Mouse (Mus musculus): ENCODE measurements around the gene Rasgrp1.

Gene Rasgrp1

GRCm38 (mm10) chr2:117335552-117336188 is 7.1 kb downstream of the Rasgrp1 start:
- DNase-seq (ENCODE audit: low spot score): no peak

DNA sequence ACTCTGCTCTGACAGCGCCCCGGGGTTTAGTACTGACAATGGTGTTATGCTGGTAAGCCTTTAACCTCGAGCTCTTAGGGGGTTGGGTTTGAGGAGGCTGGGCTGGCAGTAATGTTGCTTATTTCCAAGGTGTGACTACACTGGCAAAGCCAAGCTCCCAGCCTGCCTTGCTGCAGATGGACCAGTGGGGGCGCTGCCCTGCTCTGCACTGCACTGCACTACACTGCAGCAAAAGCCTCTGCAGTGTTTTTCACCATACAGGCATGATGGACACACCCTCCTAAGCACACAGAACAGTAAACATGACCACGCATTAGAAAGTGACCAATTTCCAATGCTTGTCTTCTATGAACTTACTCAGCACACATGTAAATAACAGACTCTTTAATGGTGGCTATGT is 11.2 kb downstream of the Rasgrp1 start:
- DNase-seq (ENCODE audit: low spot score): no peak

GRCm38 (mm10) chr2:117328521-117329285 is 14.1 kb downstream of the Rasgrp1 start:
- DNase-seq (ENCODE audit: low spot score): no peak

DNA sequence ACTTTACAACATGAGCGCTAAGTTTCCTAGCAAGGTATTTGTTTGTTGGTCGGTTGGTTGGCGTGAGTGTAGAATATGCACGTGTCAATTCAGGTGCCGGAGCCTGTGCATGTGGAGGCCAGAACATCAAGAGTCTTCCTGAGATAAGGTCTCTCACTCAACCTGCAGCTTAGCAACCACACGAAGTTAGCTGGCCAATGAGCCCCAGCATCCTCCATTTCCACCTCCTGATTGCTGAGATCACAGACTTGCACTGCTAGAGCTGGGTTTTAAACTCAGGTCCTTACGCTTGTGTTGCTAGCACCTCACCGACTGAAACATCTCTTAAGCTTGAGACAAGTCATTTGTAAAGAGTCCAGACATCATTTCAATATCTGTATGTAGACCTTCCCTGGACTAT is 20.4 kb downstream of the Rasgrp1 start:
- DNase-seq (ENCODE audit: low spot score): no peak

DNA sequence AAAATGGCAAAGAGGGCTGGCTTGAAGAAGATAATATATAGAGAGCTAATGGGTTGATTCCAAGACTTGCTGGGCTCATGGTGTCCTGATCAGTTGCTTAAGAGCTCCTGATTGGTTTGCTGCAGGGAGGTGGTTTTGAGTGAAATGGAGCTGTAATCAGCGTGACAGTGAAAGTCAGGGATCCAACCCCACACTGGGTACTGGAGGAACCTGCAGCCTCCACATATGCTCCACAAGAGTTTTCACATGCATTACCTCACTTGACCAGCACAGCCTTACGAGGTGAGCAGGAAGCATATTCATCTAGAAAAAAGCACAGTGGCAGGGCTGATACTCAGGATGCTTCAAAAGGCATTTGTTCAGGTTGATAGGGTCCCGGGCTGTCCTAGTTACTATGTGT is 21.6 kb downstream of the Rasgrp1 start:
- no peak for DNase-seq (ENCODE audit: low spot score)

GRCm38 (mm10) chr2:117318991-117319390 is 23.8 kb downstream of the Rasgrp1 start:
- DNase-seq (ENCODE audit: low spot score): no peak

GRCm38 (mm10) chr2:117313586-117314235 is 29.1 kb downstream of the Rasgrp1 start:
- no peak for DNase-seq (ENCODE audit: low spot score)

DNA sequence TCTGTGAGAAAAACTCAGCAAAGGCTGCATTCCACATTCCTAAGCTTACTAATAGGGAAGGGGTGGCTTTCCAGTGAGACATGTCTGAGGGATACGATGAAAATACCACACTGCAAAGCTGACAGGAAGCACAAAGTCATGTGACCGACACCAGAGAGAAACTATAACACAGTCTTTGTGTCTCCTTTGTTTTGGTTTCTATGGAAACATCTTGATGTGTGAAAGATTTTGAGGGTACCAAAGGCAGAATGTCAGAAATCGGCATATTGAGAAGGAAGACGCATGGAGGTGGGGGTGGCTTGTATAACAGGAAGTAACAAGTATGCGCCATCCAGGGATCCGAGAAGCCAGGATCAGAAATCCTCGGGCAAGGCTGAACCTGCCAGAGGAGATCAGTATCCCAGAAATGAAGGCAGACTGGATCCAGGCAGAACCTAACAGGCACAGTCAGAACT is 30.3 kb downstream of the Rasgrp1 start:
- DNase-seq (ENCODE audit: low spot score): peak; percentile 18

GRCm38 (mm10) chr2:117312030-117312429 is 30.8 kb downstream of the Rasgrp1 start:
- DNase-seq (ENCODE audit: low spot score): no peak

DNA sequence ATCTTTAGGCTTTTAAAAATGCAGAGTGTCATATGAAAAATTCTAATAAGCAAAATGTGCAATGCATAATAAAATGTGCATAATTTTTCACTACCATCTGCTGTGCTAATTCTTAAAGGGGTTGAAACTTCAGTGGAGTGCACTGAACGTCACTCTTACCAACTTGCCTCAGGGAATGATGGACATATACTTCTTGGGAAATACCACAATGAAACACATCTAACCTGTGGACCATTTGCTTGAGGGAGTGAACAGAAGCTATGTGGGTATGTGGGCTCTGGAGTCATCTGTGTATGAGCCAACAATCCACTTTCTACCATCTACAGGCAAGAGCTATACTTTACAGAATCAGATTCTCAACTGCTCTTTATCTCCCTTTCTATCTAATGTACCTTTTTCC is 31.5 kb downstream of the Rasgrp1 start:
- DNase-seq (ENCODE audit: low spot score): no peak

DNA sequence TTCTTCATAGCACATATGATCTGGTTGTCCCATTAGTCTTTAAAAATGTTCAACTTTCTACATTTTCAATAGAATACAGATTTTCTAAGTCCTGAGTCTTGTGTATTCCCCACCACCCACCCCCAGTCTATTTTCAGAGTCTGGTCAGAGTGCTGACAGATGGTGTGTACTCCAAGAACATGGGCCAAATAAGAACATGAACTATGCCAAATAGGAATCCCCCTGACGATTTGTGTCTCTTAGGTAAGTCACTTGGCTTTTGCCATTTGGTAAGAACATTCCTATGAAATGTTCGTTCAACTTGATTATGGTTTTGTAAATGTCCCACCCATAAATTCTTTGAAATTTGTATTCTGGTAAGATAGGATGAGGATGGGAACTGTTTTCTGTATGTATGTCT is 33.8 kb downstream of the Rasgrp1 start:
- no peak for DNase-seq (ENCODE audit: low spot score)

DNA sequence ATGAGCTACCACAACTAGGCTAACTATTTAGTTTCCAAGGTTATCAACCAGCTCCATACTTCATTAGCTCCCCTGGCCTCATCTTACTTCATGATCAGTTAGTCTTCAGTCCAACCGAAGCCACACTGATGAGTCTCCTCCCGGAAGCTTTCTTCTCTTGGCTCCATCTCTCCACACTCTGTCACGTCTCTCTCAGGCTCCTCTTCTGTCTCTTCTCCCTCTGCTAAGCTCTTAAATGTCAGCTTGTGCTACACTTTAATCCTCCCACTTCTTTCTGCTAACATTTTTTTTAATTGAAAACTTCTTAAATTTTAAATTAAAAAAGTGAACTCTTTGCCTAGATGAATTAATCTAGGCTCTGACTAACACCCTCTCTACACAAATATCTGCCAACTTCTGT is 34.8 kb downstream of the Rasgrp1 start:
- DNase-seq (ENCODE audit: low spot score): no peak

DNA sequence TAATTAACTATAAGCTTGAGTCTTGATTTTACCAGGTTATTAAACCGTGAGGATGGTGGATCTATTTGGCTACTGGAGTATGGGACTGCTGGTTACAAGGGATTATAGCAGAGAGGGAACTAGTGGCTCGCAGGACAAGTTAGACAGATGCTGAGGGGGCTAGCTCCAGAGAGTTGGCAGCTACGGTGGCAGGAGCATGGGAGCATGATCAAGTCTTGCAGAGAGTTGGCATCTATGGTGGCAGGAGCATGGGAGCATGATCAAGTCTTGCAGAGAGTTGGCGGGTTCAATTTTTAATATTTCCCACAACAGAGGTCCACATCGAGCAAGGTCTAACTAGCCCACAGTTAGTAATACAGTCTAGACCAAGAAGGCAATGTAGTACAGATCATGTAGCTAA is 37.9 kb downstream of the Rasgrp1 start:
- no peak for DNase-seq (ENCODE audit: low spot score)

- no peak for DNase-seq (ENCODE audit: low spot score)
These were observed 39.1 kb downstream of the Rasgrp1 start for GRCm38 (mm10) chr2:117303391-117304350.

GRCm38 (mm10) chr2:117299596-117300448 is 43.0 kb downstream of the Rasgrp1 start:
- no peak for DNase-seq (ENCODE audit: low spot score)

DNA sequence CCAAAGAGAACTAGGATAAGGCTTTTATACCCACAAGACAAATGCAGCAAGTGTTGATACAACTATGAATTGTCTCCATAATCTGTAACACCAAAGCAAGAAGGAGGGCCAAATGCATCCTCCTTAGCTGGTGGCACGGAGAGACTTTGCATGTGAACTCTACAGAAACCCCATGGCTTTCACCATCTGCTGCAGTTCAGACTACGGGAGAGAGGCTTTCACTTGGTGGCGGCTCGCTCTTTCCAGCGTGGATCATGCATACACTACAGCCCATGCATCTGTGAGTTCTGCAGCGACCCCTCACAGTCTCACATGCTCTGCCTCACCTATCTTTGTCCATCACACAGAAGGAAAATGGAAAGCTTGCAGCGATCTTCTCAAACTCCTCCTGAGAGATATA is 54.5 kb downstream of the Rasgrp1 start:
- DNase-seq (ENCODE audit: low spot score): no peak

GRCm38 (mm10) chr2:117263786-117264408 is 78.9 kb downstream of the Rasgrp1 start:
- peak; percentile 62 for DNase-seq (ENCODE audit: low spot score)

DNA sequence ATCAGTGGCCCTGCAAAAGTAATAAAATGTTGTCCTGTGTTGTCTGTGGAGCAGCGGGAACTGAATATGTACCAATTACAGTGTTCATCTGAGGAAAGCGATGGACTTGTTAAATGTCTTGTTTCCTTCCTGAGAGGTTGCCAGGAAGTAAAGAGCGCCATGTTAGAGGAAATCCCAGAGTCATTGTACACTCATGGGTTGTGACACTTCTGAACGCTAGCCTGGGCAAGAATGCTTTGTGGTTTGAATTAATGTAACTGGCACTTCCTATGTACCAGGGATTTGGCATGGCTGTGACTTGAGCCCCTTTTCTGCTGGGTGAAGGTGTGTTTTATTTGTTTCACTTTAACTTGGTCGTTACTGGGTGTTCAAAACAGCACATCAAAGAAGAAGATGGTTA is 80.6 kb downstream of the Rasgrp1 start:
- no peak for DNase-seq (ENCODE audit: low spot score)

GRCm38 (mm10) chr2:117257617-117258016 is 85.2 kb downstream of the Rasgrp1 start:
- no peak for DNase-seq (ENCODE audit: low spot score)

- DNase-seq (ENCODE audit: low spot score): no peak
These were observed 87.4 kb downstream of the Rasgrp1 start for GRCm38 (mm10) chr2:117255415-117255814.
